Mouse (Mus musculus) erythroblast, adult 5-6 weeks (primary cell): ENCODE results near the gene Palm2. TPM values are rescaled to one million over a fixed set of nuclear protein-coding genes. Genes with fewer than 3 reads are reported as not detected.

Experiments
- ATAC-seq: replicated peaks from 2 replicates; pipeline ENCODE4 v1.8.0; 2016; ENCODE audit warnings: moderate number of reproducible peaks, mild to moderate bottlenecking, moderate TSS enrichment, inconsistent platforms; ENCODE audit not compliant: poor library complexity, low FRiP score, severe bottlenecking
- total RNA-seq, 2 experiments: library from RNA; stranded (forward) in 1 of 2; stranded (reverse) in 1 of 2; fragments of 150-400 nt in 1 of 2; fragments of 200-764, 138-1000 nt in 1 of 2; gene quantifications; 2 replicates each; pipeline versions ENCODE4 v1.2.3 to v1.2.4; 2015 to 2017; ENCODE audit warnings: low replicate concordance in 2 of 2

Palm2 gene
- total RNA-seq, 2 experiments from 2014 or later: not detected

DNA sequence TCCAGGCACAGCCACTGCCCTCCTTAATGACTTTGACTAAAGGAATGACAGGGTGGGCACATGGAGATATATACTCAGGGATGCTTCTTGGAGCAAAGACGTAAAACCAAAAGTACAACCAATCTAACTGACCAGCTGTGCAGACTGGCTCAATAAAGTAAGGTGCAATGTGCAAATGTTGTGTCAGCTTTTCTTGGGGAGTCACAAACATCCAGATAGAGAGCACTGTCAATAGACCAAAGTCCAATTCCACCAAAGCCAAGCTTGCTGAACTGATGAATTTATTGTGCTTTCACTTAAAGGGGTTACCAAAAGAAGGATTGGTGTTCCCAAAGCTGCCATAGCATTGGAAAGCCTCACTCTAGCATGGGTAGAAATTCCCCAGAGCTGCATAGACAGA, 77.7 kb downstream of the Palm2 start:
- no peak for ATAC-seq

DNA sequence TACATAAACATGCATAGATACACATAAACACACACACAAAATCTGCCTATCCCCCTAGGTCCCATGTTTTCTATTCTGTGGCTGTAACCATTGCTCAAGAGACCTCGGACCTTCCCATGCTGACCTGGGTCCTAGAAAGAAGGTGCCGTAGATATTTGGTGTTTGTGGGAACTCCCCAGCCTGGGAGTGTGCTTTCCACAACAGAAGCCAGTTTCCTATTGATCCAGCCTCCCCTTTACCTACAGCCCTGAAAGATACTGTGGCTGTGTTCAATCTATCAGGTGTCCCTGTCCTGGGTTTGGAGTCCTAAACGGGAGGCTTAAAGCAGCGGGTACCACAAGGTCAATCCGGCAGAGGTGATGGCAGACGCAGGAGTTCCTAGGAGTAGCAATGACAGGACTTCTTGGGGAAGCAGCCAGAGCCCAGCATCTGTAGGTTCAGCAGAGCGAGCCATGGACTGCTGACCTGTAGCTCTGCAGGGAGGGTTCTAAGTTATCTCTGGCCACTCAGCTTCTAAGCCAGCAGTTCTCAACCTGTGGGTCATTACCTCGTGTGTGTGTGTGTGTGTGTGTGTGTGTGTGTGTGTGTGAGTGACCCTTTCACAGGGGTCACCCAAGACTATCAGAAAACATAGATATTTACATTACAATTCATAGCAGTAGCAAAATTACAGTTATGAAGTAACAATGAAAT, 79.3 kb downstream of the Palm2 start:
- no peak for ATAC-seq

DNA sequence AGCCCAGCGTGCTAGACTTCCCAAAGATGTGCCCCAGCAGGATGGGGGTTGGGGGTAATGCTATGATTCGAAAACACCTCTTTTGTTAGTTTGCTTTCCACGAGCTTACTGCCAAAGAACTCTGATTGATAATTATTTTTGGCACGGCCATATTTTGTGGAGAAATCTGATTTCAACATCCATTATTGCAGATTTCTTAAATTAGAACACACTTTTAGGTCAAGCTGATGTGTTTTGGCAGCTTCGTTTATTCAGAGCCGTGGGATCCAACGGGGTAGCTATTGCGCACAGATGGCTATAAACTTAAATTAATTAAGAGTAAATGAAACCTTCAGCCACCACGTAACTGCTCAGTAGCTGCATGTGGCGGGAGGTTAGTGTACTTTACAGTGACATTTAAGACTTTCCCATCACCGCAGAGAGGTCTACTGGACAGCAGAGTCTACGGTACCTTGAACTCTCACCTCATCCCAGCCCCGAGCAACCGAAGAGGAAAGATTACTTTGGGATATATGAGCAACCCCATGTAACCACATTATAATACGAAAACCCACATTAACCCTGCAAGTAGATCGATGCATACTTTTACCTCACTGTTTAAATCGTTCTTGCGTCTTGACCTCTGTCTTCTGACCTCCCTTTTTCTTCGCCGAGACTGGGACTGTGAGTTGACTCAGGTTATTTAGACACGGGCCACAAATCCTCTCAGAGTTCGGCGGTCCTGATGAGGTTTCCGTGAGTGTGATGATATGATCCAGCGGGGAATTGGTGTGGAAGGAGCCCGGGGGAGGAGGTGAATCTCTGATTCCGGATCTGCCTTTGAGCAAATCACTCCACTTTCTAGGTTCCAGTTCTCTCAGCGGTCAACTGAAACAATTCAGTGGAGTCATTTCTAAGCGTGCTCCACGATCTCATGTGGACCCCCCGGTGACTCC, 80.2 kb downstream of the Palm2 start:
- no peak for ATAC-seq

DNA sequence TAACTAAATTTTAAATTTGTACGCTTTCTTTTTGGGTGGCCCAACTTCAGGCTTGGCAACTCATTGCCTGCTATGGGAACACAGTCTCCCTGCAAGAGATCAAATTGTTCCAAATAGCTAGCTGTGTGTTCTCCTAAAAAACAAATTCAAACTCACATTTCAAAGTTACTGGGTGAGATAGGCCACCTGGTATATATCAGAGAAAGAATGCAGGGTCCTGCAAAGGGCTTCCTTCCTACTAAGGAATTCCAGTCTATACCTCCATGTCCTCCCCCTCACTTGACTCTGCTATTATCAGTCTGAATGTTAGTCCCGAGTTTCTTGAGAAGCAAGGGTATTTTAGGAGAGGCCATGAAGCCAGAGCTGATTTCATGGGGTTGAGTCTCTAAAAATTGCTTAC, 81.3 kb downstream of the Palm2 start:
- ATAC-seq: no peak

DNA sequence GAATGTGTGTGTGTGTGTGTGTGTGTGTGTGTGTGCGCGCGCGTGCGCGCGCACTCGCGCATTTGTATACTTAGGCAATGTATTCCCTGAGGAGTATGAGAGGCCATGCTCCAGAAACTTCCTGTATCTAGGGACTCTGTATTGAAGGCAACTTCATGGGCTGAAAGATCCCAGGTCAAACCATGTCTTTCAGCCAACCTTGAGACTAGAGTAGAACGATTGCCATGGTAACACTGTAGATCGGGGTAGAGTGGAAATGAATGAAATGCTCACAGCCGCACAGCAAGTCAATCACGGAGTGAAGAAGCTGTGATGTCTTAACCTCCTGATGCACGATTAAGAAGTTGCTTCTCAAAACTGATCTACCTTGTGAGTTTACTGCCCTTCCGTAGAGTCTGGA, 89.4 kb downstream of the Palm2 start:
- ATAC-seq: no peak

DNA sequence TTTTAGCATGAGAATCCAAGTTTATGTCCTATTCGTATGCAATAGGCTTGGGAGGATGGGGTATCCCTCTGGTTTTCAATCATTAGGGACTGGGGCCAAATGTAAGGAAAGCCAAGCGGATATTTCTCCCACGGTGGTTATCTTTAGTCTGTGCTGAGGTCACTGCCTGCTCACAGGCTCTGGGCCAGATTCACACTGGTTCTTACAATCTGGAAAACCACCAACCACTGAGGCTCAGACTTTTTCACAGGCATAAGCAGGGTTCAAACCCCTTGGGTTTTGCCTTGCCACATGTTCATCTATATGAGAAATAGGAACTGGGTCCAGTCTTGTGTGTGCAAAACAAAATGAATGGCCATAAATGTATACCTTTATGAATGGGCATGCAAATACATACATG, 90.4 kb downstream of the Palm2 start:
- no peak for ATAC-seq

DNA sequence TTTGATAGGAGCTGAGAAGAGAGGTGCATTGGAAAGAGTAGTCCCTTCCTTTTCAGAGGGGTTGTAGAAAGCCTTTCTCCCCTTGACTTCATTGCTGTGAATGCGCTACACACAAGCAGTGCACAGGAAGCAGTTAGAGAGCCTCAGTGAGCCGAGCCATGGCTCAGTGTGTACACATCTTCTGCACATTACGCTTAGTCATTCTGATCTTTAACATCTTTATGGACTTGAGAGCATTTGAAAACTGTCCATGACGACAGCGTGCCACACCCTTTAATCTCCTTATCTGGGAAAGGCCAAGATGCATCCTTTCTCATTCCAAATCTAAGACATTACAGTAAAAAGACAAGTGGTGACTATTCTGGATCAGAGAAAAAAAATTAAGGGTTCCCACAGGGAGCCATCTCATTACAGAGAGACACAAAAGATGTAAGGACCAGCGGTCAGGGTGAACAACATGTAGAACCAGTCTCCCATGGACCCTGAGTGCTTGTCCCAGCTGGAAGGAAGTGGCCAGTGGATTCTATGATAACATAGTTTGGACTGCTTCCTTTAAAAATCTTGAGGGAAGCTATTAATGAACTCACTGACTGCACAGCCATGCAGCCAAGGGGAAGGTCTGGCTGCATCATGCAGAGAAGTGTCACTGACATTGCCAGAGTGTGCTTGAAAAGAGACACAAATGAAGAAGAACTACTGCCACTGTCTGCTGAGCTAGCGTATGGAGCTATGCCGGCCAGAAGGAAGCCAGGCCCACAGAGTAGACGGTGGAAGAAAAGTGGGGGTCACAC, 91.4 kb downstream of the Palm2 start:
- ATAC-seq: no peak

DNA sequence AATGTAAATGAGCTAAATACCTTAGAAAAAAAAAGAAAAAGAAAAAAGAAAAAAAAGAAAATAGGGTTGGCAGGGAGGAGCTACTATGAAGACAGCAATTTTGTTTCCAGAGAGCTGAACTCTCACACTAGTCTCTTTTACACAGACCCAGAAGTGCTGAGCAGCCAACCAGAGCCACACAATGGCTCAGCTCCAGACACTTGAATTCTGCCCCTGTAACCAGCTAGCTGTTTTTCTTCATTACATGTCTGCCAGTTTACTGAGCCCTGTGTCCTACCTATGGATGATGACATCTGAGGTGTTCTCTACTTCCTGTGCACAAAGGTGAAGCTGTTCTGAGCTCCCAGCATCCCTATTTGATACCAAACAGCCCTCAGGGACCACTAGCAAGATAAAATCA, 94.2 kb downstream of the Palm2 start:
- ATAC-seq: no peak

DNA sequence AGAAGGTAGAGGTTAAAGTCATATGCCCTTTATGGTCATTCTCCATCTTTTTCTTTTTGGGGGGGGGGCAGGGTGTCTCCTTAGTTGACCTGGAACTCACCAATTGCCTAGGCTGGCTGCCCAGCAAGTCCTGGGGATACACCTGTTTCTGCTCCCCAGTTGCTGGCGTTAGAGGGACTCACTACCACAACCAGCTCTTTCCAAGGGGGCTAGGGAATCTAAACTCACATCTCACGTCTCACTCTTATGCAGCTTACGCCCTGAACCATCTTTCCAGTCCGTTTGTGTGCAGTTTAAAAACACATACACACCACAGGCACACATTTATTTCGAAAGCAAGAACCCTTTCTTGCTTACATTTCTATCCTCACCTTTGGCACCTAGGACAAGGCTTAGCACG, 99.6 kb downstream of the Palm2 start:
- ATAC-seq: no peak

DNA sequence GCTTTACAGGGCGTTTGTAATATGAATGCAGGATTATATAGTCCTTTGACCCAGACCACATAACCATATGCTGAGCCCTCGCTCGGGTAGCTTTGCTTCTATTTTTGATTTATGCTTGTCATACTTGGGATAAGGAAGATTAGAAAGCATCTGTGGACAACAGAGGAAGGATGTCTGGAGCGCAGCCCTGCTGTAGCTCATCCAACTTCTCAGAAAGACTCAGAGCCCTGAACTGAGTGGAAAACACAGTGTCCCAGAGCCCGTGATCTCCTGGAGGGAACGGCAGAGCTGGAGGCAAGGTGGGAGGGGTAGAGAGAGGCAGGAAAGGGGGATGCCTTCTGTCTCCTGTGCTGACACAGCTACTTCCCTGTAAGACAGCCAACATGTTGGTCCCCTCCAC, 100.2 kb downstream of the Palm2 start:
- no peak for ATAC-seq

DNA sequence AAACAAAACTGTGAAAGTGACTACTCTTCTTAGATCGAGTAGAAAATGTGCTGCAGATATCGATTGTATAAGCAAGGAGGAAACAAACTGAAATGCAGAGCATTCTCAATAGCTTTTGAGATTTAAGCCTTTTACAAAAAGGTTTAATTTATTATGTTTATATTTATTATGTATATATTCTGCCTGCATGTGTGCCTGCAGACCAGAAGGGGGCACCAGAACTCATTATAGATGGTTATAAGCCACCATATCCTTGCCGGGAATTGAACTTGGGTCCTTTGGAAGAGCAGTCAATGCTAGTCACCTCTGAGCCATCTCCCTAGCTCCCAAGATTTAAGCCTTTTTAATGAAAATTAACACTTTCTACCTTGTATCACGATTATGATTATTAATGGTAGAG, 101.0 kb downstream of the Palm2 start:
- ATAC-seq: no peak

DNA sequence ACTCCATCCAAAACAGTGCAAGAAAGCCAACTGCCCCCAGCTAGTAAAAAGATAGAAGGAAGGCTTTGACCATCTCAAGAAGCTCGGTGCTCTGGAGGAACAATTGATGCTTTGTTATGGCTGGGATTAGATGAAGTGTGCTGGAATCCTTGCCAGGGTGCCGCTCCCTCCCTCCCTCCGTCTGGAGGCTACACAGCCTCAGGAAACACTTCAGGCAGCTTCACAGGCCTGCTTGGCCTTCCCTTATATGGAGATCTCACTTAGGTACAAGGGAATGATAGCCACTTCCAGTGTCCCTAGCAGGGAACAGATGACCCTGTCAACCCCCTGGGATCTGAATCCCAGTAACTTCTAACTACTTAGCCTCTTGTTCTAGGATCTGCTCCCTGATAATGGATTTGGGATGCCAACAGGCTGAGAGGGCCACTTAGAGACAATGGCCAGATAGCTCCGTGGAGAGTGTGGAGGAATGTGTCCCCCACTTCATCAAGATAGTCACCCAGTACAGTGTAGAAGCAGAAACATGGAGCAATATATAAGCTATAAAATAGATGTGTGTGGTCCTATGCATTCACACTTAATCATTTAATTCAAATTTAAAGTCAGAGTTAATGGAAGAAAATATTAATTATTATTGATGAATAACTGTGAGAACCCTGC, 104.1 kb downstream of the Palm2 start:
- no peak for ATAC-seq

DNA sequence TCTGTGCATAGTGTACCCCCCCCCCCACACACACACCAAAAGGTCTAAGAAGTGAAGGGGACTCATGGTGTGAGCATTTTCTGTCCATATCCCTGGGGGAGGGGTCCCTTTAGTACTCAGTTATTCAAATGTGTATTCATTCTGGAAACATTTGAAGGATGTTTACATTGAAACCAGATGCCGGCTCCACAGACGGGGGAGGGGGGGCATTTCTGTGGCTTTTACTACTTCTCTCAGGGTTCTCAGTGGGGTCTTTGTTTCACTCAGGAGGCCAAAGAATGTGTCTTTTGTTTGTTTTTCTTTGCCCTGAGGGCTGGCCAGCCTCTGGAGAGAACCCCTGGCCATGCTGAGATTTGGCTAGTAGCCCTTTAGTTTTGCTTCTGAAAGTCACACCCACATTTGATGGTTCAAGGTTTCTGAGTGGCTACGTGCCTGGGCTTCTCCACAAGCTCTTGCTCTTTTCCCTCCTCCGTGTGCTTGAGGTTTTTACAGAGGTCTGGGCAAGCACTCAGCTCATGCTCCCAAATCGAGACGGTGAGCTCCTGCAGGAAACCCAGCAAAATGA, 109.7 kb downstream of the Palm2 start:
- ATAC-seq: no peak

DNA sequence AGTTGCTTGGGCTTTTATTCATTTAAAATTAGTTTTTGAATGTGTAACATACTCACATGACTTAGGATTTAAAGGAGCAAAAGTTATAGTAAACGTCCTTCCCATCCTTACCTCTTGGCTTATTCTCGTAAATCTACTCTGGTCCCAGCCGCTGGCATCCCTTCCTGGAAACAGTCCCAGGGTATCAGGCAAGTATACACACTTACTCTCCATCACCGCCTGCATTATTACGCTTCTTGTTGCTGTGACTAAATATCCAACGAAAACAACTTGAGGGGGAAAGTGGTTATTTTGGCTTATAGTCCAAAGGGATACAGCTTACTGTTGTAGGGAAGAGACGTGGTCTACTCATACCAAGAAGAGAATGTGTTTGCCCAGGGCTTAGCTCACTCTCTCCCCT, 113.7 kb downstream of the Palm2 start:
- no peak for ATAC-seq

DNA sequence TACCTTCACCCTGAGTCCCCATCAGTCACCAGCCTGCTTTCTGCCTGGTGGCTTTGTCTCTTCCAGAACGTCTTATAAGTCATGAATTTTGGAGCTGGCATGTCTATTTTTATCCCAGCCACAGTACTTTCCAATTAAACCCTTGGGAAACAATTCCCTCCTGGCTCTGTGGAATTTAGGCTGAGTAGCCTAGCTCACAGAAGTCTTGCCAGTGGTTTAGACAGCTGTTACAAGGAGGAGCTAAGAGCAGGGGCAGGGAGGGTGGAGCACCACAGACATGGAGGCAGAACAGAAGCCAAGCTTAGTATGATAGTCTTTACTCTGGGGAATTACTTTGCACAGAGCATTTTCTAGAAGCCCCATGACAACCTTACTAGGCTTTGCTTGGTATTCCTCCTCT, 116.2 kb downstream of the Palm2 start:
- ATAC-seq: no peak

DNA sequence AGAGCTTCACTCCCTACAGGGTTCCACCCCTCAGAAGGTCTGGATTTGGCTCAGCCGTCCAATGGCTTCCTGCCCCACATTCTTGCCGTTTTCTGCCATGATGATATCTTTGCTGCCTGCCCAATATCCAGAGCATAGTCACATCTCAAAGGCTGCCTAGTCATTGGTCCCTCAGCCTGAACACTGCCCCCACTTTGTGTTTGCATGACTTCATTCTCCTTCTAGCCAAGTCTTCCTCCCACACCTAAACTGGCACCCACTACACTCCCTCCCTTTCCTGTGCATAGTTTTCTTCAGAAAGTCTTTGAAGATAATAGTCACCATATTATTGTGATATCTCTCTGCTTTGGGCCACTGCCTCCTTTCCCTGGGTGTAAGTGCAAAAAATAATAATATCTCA, 123.1 kb downstream of the Palm2 start:
- ATAC-seq: no peak

DNA sequence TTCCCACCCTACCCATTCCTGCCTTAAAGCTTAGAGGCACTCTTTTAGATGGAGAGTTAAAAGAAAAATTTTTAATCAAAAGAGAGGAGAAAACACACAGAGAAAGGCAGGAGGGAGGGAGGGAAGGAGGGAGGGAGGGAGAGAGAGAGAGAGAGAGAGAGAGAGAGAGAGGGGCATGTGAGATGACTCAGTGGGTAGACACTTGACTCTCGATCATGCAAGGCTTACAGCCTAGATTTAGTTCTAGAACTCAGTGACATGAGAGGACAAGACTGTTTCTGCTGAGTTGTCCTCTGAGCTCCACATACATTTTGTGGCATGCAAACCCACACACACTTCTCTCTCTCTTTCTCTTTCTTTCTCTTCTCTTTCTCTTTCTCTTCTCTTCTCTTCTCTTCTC, 125.4 kb downstream of the Palm2 start:
- ATAC-seq: no peak

DNA sequence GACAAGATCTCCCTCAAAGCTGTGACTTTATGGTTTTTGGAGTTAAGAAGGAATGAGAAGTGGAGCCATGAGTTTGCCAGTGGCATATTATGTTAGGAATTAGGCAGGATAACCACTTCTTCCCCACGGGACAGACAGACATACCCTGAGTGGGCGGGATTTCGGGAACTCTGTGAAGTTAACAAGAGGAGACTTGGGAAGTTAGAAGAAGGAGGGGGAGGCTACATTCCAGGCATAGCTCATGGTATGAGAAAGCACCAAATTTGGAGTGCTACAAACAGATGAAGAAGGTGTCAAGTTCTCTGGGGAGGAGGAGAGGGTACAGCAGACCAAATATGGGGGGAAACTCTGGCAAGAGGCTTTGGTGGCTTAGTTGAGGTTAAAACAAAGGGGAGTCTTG, 126.0 kb downstream of the Palm2 start:
- no peak for ATAC-seq

DNA sequence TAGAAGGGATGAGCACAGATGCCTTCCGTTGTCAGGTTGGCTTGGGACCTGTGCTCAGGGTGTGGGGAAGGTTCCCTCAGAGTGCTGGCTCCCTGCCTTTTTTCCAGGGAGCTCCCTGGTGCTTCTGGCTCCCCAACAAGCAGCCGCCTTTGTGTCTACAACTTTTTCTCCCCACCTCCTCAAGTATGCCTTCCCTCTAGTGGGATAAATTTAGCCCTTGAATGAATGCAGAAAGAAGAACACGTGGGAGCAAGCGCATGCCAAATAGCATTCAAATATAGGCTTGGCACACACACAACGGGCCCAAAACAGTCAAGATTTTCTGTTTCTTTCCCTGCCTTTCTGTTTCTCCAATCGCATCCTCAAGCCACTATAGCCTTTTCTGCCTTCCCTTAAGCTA, 127.0 kb downstream of the Palm2 start:
- no peak for ATAC-seq

DNA sequence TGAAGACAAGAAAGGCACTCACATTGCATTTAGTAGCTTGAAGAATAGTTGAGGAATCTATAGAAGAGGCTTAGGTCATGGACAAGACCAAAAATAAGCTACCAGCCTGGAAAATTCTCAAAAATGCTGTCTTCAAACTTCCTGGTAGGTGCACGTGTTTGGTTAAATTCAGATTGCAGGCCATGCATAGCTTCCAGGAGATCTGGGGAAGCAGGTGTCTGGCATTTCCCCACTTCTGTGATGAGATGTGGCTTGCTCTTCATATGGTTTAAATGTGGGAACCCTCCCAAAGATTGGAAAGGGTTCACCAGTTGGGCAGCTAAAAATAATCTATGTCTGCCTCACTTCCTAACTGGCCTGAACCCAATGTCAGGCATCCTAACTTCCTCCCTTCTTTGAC, 131.2 kb downstream of the Palm2 start:
- ATAC-seq: no peak
